Mouse (Mus musculus): Measurements from ENCODE around the gene Gm9780.
"Not testable (repeated sequence)": the region's sequence is repeated elsewhere in the genome, so short reads cannot be mapped to it uniquely, and the experiment has no call there.

Gene Gm9780

GRCm38 (mm10) chr14:26042611-26043010 lies at the start of gene Gm9780:
Gene Gm9780 (minus strand): TSS chr14:26042711.
- not testable (repeated sequence) for DNase-seq (ENCODE audit: extremely low spot score, low read depth, low spot score)

GRCm38 (mm10) chr14:26081997-26082396 lies 39.5 kb upstream of the Gm9780 start, which contains the start of gene Cphx3:
Gene Cphx3 (plus strand): TSS chr14:26082297.
- DNase-seq (ENCODE audit: extremely low spot score, low read depth, low spot score): not testable (repeated sequence)

GRCm38 (mm10) chr14:26081216-26081615 lies 38.7 kb upstream of the Gm9780 start, which contains the start of gene Cphx2:
Gene Cphx2 (plus strand): TSS chr14:26081516.
- DNase-seq (ENCODE audit: extremely low spot score, low read depth, low spot score): not testable (repeated sequence)

- DNase-seq (ENCODE audit: extremely low spot score, low read depth, low spot score): not testable (repeated sequence)
These were observed 34.3 kb upstream of the Gm9780 start for GRCm38 (mm10) chr14:26076620-26077390.

GRCm38 (mm10) chr14:26067325-26067633 lies 24.8 kb upstream of the Gm9780 start, which contains the start of gene Tmem254c:
Gene Tmem254c (minus strand): TSS chr14:26067355.
- not testable (repeated sequence) for DNase-seq (ENCODE audit: extremely low spot score, low read depth, low spot score)

- DNase-seq (ENCODE audit: extremely low spot score, low read depth, low spot score): not testable (repeated sequence)
These were observed 24.2 kb upstream of the Gm9780 start for GRCm38 (mm10) chr14:26066574-26067324.

- DNase-seq (ENCODE audit: extremely low spot score, low read depth, low spot score): not testable (repeated sequence)
These were observed 16.9 kb upstream of the Gm9780 start for GRCm38 (mm10) chr14:26059362-26059761.

- not testable (repeated sequence) for DNase-seq (ENCODE audit: extremely low spot score, low read depth, low spot score)
These were observed 15.7 kb upstream of the Gm9780 start for GRCm38 (mm10) chr14:26058184-26058583.

- DNase-seq (ENCODE audit: extremely low spot score, low read depth, low spot score): not testable (repeated sequence)
These were observed 6.3 kb upstream of the Gm9780 start for GRCm38 (mm10) chr14:26048767-26049166.

- not testable (repeated sequence) for DNase-seq (ENCODE audit: extremely low spot score, low read depth, low spot score)
These were observed 4.5 kb upstream of the Gm9780 start for GRCm38 (mm10) chr14:26047026-26047425.

- not testable (repeated sequence) for DNase-seq (ENCODE audit: extremely low spot score, low read depth, low spot score)
These were observed 2.5 kb upstream of the Gm9780 start for GRCm38 (mm10) chr14:26045007-26045406.

GRCm38 (mm10) chr14:26035439-26035838 lies 7.1 kb downstream of the Gm9780 start:
- not testable (repeated sequence) for DNase-seq (ENCODE audit: extremely low spot score, low read depth, low spot score)

- DNase-seq (ENCODE audit: extremely low spot score, low read depth, low spot score): not testable (repeated sequence)
These were observed 8.1 kb downstream of the Gm9780 start for GRCm38 (mm10) chr14:26034364-26034763.

GRCm38 (mm10) chr14:26025653-26026052 lies 16.9 kb downstream of the Gm9780 start:
- DNase-seq (ENCODE audit: extremely low spot score, low read depth, low spot score): not testable (repeated sequence)

- not testable (repeated sequence) for DNase-seq (ENCODE audit: extremely low spot score, low read depth, low spot score)
These were observed 19.7 kb downstream of the Gm9780 start for GRCm38 (mm10) chr14:26022831-26023230.

GRCm38 (mm10) chr14:26021555-26021954 lies 21.0 kb downstream of the Gm9780 start:
- not testable (repeated sequence) for DNase-seq (ENCODE audit: extremely low spot score, low read depth, low spot score)

GRCm38 (mm10) chr14:26016414-26016813 lies 26.1 kb downstream of the Gm9780 start:
- not testable (repeated sequence) for DNase-seq (ENCODE audit: extremely low spot score, low read depth, low spot score)

GRCm38 (mm10) chr14:26007462-26007861 lies 35.0 kb downstream of the Gm9780 start:
- DNase-seq (ENCODE audit: extremely low spot score, low read depth, low spot score): not testable (repeated sequence)

- not testable (repeated sequence) for DNase-seq (ENCODE audit: extremely low spot score, low read depth, low spot score)
These were observed 60.6 kb downstream of the Gm9780 start for GRCm38 (mm10) chr14:25981880-25982279.

- not testable (repeated sequence) for DNase-seq (ENCODE audit: extremely low spot score, low read depth, low spot score)
These were observed 63.1 kb downstream of the Gm9780 start for GRCm38 (mm10) chr14:25979242-25979941.

Data from hindlimb bud, embryonic 11.5 days (tissue).